Mouse (Mus musculus) stomach, embryonic 14.5 days (tissue): ENCODE measurements around the gene Clic1. TPM values are rescaled to one million over a fixed set of nuclear protein-coding genes. Genes with fewer than 3 reads are reported as not detected.
A peak's percentile ranks its signal among the peaks of the same experiment; 100 is the strongest.

Experiments used
- ATAC-seq: fragments of 200-750 bp; cut with Nextera tagmentation; 2 replicates; pipeline ENCODE4 v1.8.0; 2017; ENCODE audit warnings: low read depth, moderate TSS enrichment; ENCODE audit not compliant: insufficient number of reproducible peaks, insufficient read depth, low FRiP score
- H3K27ac ChIP-seq: fragments of 300-500 bp; sonication (generic); 2 replicates; pipeline ENCODE4 v1.5.1; 2014; ENCODE audit warnings: mild to moderate bottlenecking, low read length, moderate library complexity, mixed read lengths
- H3K27me3 ChIP-seq: fragments of 300-500 bp; sonication (generic); 2 replicates; pipeline ENCODE4 v1.6.1; 2014; ENCODE audit warnings: low read length, control low read depth, mixed read lengths; ENCODE audit not compliant: control insufficient read depth, insufficient read depth
- H3K36me3 ChIP-seq: fragments of 300-500 bp; sonication (generic); 2 replicates; pipeline ENCODE4 v1.6.1; 2014; ENCODE audit warnings: mild to moderate bottlenecking, control low read depth, low read length, moderate library complexity, mixed read lengths; ENCODE audit not compliant: control insufficient read depth, insufficient read depth
- H3K4me1 ChIP-seq: fragments of 300-500 bp; sonication (generic); 2 replicates; pipeline ENCODE4 v1.6.1; 2014; ENCODE audit warnings: low read length, control low read depth, mixed read lengths; ENCODE audit not compliant: control insufficient read depth, insufficient read depth
- H3K4me2 ChIP-seq: fragments of 300-500 bp; sonication (generic); replicated peaks from 2 replicates; pipeline ENCODE4 v1.6.1; 2014; ENCODE audit warnings: low read depth, low read length, control low read depth
- H3K4me3 ChIP-seq: fragments of 300-500 bp; sonication (generic); 2 replicates; pipeline ENCODE4 v1.5.1; 2014; ENCODE audit warnings: low read depth, low read length, control low read depth
- H3K9ac ChIP-seq: fragments of 300-500 bp; sonication (generic); replicated peaks from 2 replicates; pipeline ENCODE4 v1.6.1; 2014; ENCODE audit warnings: low read depth, mild to moderate bottlenecking, control low read depth, low read length, moderate library complexity, mixed read lengths
- H3K9me3 ChIP-seq: fragments of 300-500 bp; sonication (generic); 2 replicates; pipeline ENCODE4 v1.6.1; 2016; ENCODE audit warnings: low read depth, low read length, control low read depth; ENCODE audit not compliant: control insufficient read depth
- WGBS: fragments of 180-500 bp; shearing (Covaris S2); extraction: QIAGEN DNeasy Blood & Tissue Kit; methylation state at CpG from one replicate; pipeline ENCODE4 v1.1.7; 2014; 5-methylcytosine and 5-hydroxymethylcytosine counted together
- polyA plus RNA-seq: library from polyadenylated mRNA; unstranded; fragments of >200 nt; fragmentation: Nextera tagmentation; extraction: Ambion mirVana; gene quantifications from 2 replicates; pipeline ENCODE4 v1.2.1, GENCODE M21; 2014

Clic1 gene
- polyA plus RNA-seq, 1 experiment from 2014 or later, result 83.0 TPM

DNA sequence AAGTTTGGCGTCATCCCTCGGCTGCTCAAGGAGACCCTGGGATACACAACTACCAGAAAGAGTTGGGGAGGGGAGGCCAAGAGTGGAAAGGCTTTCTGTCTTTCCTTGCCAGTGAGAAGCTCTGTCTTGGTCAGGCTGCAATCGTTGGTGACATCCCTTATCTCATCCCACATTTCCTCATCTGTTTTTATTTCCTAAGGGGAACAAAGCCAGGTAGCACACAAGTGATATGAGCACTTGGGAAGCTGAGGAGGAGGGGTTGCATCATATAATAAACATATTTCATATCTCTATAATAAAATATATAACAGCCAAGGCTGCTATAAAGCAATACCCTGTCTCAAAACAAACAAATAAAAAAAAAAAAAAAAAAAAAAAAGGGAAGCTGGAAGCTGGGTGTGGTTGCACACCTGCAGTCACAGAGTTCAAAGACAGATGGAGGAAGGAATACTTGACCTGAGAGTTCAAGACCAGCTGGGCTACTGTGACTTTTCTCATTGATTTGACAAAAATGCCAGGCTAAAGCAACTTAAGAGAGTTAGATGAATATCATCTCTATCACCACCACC is 34.2 kb downstream of the Clic1 start:
- H3K4me2 ChIP-seq, result no peak overlapping the region
- no peak for ATAC-seq
- no peaks in the 10 kb centered on the region for H3K4me1 ChIP-seq
- no peaks in the 10 kb centered on the region for H3K27me3 ChIP-seq
- WGBS, result 79% methylated on average over 3 of the region's 3 CpGs
- H3K36me3 ChIP-seq, result no peaks in the 10 kb centered on the region
- no peak overlapping the region for H3K4me3 ChIP-seq
- H3K9ac ChIP-seq, result no peak overlapping the region
- no peaks in the 10 kb centered on the region for H3K9me3 ChIP-seq
- no peak overlapping the region for H3K27ac ChIP-seq

DNA sequence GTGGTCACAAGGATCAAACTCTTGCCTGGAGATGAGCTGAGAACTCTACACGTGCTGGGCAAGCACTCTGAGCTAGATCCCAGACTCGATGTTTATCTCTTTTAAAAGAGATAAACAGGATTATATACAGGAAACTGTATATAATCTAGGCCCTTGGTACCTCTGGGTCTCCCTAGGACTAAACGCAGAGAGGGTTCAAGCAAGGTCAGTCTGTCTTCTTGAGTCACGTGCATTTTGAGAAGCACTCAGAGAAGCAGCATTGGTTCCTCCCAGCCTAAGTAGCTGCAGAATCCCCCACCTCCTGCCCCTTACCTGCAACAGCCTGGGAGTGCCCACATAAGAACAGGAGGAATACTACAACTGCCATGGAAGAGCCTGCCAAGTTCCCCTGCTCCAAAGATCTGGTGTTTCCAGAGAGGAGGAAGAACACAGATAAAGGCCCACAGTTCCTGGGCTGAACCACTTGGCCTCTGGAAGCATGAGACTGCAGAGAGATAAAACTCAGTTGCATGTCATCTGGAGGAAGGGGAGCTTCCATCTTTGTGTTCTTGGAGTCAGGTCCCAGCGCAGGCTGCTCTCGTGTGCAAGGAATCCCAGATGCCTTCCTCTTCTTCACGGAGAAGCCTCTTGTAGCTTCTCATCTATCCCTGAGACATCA is 35.6 kb downstream of the Clic1 start, which contains the start of gene Ly6g6f:
Gene Ly6g6f (minus strand): TSS at position 403 of the 658 bp plus-strand sequence.
- no peak within 1 kb of the TSS for H3K9ac ChIP-seq
- no peak within 1 kb of the TSS for H3K4me3 ChIP-seq
- peaks cover 5% of the 10 kb centered on the region for H3K4me1 ChIP-seq
- H3K4me2 ChIP-seq, result no peak within 1 kb of the TSS
- no peak within 1 kb of the TSS for H3K27ac ChIP-seq
- no peak for ATAC-seq
- no peaks in the 10 kb centered on the region; the same call in 1 of the 2 replicates for H3K36me3 ChIP-seq
- 63% methylated on average over 7 of the region's 7 CpGs for WGBS
- H3K27me3 ChIP-seq, result no peaks in the 10 kb centered on the region
- no peaks in the 10 kb centered on the region for H3K9me3 ChIP-seq

DNA sequence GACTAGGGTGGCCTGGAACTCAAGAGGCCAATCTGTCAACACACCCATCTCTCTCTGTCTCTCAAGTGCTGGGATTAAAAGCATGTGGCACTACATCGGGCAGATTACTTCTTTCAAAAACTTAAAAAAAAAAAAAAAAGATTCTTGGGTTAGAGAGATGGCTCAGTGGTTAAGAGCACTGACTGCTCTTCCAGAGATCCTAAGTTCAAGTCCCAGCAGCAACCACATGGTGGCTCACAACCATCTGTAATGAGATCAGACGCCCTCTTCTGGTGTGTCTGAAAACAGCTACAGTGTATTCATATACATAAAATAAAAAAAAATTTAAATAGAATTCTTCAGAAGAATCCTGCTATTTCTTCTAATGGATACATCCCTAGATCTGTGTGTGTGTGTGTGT is 38.4 kb downstream of the Clic1 start:
- H3K4me1 ChIP-seq, result peaks cover 10% of the 10 kb centered on the region
- no peak overlapping the region for H3K4me2 ChIP-seq
- no peak overlapping the region for H3K27ac ChIP-seq
- no peak for ATAC-seq
- H3K9me3 ChIP-seq, result no peaks in the 10 kb centered on the region
- H3K4me3 ChIP-seq, result no peak overlapping the region
- H3K36me3 ChIP-seq, result peaks cover 16% of the 10 kb centered on the region
- H3K9ac ChIP-seq, result no peak overlapping the region
- H3K27me3 ChIP-seq, result no peaks in the 10 kb centered on the region
- WGBS, result 43% methylated on average over 2 of the region's 2 CpGs

- Histone ChIP-seq H3K27ac (peak within 1 kb of the TSS; percentile 92), H3K9me3 (no peaks in the 10 kb centered on the region), H3K36me3 (peaks cover 21% of the 10 kb centered on the region), H3K4me1 (peaks cover 10% of the 10 kb centered on the region), H3K4me3 (peak within 1 kb of the TSS; percentile 54), H3K27me3 (no peaks in the 10 kb centered on the region), H3K9ac (peak within 1 kb of the TSS; percentile 77), H3K4me2 (peak within 1 kb of the TSS; percentile 52)
- ATAC-seq, result peak; percentile 96
- 3% methylated on average over 67 of the region's 67 CpGs for WGBS
These were observed 39.3 kb downstream of the Clic1 start, which contains the start of gene Abhd16a for GRCm38 (mm10) chr17:35088825-35089644. Abhd16a (plus strand) TSS chr17:35089263.

GRCm38 (mm10) chr17:35090166-35090932 is 40.6 kb downstream of the Clic1 start:
- Histone ChIP-seq H3K4me1 (peaks cover 10% of the 10 kb centered on the region), H3K4me2 (peak overlapping the region; percentile 52), H3K9me3 (no peaks in the 10 kb centered on the region), H3K27me3 (no peaks in the 10 kb centered on the region), H3K27ac (peak overlapping the region; percentile 92; the same call in 1 of the 2 replicates), H3K4me3 (peak overlapping the region; percentile 54), H3K36me3 (peaks cover 31% of the 10 kb centered on the region), H3K9ac (peak overlapping the region; percentile 77; the same call in 1 of the 2 replicates)
- WGBS, result 61% methylated on average over 8 of the region's 8 CpGs
- no peak for ATAC-seq

GRCm38 (mm10) chr17:35092403-35093198 is 42.8 kb downstream of the Clic1 start:
- ATAC-seq, result no peak
- no peaks in the 10 kb centered on the region for H3K27me3 ChIP-seq
- H3K9me3 ChIP-seq, result no peaks in the 10 kb centered on the region
- H3K4me1 ChIP-seq, result peaks cover 10% of the 10 kb centered on the region
- H3K9ac ChIP-seq, result no peak overlapping the region
- H3K4me2 ChIP-seq, result no peak overlapping the region
- no peak overlapping the region for H3K27ac ChIP-seq
- 88% methylated on average over 14 of the region's 14 CpGs for WGBS
- no peak overlapping the region for H3K4me3 ChIP-seq
- peaks cover 46% of the 10 kb centered on the region for H3K36me3 ChIP-seq

DNA sequence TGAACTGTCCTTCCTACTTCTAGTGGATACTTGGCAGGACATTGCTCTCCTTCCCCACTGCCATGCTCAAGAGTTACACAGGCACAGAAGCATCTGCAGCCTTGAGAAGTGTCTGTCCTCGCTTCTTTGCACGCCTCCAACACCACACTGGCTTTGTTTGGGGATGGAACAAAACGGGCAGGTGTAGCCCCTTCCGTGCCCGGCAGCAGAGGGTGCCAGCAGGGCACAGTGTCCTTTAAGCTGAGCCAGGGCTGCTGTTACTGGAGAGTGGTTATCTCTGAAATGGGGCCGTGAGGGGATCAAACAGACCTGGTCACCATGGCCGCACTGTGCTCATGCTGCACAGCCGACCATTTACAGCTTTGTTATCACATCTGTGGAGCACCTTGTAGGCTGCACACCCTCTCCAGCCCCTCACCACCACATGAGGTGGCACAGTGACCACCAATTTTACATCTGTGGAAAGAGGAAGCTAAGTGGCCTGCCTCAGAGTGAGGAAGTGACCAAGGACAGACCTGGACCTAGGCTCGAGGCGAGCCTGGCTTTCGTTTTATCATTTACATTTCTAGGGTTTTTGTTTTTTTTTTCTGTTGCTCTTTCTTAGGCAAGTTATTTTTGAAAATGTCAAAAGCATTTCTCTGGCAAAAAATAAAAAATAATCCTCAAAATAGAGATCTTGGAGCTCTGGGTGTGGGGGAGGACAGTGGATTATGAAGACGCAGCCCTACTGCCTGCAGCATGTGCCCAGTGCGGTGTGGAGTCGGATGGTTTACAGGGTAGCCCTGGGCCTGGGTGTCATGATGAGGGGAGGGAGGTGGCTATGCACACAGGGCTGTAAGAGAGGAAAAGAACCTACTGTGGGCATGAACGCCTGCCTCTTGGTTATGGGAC is 45.0 kb downstream of the Clic1 start:
- no peaks in the 10 kb centered on the region for H3K27me3 ChIP-seq
- WGBS, result 89% methylated on average over 15 of the region's 15 CpGs
- H3K4me2 ChIP-seq, result no peak overlapping the region
- peaks cover 10% of the 10 kb centered on the region for H3K4me1 ChIP-seq
- ATAC-seq, result no peak
- H3K9ac ChIP-seq, result no peak overlapping the region
- no peaks in the 10 kb centered on the region for H3K9me3 ChIP-seq
- no peak overlapping the region for H3K27ac ChIP-seq
- H3K36me3 ChIP-seq, result peaks cover 62% of the 10 kb centered on the region
- no peak overlapping the region for H3K4me3 ChIP-seq
